Mouse (Mus musculus) common myeloid progenitor, adult 5-6 weeks (primary cell): ENCODE measurements around the gene Ank. TPM values are rescaled to one million over a fixed set of nuclear protein-coding genes. Genes with fewer than 3 reads are reported as not detected.

ENCODE experiments used
- ATAC-seq: replicated peaks from 2 replicates; pipeline ENCODE4 v1.8.0; 2016; ENCODE audit warnings: low read depth, mild to moderate bottlenecking, moderate TSS enrichment, inconsistent platforms; ENCODE audit not compliant: poor library complexity, severe bottlenecking
- total RNA-seq: library from RNA; stranded (forward); fragments of 200-1000, 187-1606 nt; gene quantifications from 2 replicates; pipeline ENCODE4 v1.2.3, GENCODE M21; 2017

The Ank gene
- total RNA-seq, 1 experiment from 2014 or later, result 28.5 TPM

DNA sequence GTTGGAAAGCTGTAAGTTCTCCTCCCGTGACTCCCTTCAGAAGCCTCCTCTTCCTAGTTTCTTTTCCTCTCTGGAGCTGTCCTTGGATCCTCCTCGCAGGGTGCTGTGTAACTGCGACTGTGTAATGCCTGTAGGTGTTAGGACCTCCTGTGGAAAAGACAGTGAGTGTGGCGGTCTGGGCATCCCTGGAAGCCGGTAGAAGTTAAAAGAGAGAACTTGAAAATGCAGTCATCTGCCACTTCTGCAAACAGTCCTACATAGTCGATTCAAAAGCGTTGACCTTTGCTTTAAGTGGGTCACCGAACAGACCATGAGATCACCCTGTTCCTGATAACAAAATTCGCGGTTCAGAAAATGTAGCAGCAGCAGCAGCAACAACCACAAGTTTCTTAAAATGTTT is 27.0 kb downstream of the Ank start:
- ATAC-seq, result no peak

DNA sequence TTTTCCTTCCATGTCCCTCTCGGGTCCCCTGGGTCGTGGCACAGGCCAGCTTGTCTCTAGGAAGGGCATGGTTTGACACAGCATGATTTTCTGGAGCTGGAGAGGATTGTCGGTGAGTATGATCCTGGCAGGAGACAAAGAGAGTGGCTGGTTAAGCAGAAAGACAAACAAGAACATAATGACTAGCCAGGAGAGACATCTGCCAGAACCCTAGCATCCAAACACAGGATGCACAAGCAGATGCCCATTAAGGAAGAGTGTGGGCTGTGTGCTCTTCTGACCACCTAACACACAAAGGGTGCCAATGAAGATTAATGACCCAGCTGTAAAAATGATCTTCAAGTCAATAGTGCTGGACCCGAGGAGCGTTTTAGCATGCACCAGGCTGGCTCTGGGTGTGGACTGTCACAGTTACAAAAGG is 29.5 kb downstream of the Ank start:
- no peak for ATAC-seq

DNA sequence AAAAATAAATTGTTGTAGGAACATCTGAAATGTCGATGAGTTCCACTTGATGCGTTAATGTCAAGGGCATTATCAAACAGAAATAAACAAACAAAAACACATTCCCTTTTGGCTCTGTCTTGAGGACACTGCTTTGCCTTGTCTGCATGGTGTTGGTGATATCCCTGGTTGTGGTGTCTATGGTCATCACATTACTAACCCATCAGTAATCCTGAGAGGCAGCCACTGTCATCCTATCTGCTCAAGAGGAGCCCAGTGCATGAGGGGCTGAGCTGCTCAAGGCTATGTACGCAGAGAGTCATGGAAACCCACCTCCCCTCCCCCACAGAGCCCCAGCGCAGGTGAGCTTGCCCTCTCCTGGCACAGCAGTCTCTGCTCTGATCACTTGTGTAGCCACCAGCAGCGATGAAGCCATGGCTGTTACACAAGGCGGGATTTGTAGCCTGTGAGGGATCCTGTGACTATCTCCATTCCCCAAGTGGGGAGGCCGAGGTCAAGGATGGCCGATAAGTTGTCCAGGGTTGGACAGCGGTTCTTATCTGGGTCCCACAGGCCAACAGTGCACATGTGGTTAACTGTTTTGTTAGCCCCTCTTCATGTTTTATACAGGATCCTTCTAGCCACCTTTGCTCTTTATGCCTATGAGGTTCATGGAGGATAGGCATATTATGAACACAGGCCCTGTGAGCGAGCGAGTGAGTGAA is 30.3 kb downstream of the Ank start:
- peak; percentile 72 for ATAC-seq

DNA sequence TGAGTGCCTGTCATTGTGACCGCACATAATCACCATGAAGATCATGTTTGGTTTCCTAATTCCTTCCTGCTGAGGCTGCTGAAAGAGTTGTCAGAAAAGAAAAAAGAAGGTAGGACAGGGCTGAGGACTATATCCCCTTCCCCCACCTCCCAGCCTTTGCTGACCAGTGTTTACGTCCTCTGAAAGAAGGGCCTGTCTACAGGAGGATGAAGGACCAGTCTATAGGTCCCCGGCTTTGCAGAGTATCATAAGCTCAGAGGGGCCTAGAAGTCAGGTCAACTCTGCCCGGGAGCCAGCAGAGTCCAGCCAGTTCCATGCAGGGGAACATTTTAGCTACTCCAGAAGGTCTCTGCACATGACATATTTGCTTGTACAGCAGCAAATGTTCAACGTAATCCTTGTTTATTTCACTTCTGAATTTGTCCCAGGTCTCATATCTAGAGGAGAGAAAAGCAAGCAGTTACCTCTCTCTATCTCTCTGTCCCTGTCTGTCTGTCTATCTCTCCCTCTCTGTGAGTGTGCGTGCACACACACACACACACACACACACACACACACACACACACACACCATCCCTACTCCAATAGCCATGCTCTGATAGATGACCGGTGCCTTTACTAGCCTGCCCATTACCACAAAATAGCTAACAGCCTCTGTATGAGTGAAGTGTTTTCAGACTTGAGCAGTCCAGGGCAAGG is 31.0 kb downstream of the Ank start:
- ATAC-seq, result no peak; the same call in none of the 2 replicates

DNA sequence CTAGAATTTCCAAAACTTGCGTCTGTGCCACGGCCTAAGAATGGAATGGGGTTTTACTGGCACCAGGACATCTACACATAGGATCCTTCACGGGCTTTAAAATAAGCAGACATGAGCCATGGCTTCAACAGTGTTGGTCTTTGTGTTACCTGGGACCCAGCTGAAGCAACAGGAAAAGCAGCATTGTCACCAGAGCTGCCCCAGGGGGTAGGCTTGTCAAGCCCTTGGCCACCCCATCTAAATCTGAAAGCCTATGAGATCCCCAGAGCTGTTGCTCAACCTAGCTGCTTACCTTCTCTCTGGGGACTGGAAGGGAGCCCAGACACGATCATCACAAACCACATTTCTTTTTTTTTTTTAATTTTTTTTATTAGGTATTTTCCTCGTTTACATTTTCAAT is 31.6 kb downstream of the Ank start:
- ATAC-seq, result no peak

DNA sequence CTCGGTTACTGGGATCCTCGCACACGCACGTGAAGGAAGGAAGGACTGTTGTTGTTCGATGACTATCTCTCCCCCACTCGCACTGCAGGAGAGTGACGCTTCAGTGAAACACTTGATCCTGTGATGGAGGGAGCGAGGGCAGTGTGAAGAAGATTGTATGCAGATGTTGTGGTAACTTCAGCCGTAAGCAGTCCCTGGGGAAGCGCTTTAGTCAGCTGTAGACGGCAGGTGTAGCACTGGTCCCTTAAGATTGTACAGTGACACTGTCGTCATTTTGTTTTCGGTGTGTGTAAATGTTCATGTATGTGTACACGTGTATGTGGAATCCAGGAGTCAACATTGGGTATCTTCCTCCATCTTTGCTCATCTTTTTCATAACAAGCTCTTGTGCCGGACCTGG is 33.9 kb downstream of the Ank start:
- no peak for ATAC-seq

DNA sequence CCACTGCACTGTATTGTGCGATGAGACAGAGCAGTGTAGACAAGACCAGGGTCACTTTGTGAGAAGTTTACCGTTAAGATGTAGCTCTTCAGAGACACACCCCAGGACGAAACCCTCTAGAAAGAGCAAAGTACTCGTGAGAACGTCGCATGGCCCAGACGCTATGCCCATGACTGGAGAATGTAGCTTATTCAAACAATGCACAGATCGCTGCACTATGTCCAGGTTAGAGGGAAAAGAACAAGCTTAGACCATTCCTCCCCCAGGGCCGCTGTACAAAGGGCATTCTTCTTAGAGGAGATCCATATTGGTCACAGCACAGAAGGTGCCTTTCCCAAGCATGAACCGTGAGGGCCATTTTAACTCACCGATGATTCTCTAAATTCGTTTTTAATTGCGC is 35.9 kb downstream of the Ank start:
- ATAC-seq, result no peak

DNA sequence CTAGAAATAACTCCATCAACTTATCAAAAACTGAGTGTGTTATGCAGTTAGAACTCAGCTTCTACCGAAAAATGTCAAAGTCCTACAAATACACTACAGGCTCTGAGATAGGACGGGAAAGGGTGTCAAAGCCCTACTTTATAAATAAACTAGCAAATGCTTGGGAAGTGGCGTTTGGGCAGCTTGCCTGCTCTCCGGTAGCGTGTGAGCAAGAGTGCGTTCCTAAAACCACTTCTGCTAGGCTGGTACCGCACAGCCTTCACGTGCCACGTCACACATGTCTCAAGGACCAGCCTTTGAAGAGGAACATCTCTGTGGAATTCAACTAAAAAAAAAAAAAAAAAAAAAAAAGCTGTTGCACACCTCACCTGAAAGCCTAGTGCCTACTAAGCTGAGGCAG is 36.7 kb downstream of the Ank start:
- ATAC-seq, result no peak; the same call in 1 of the 2 replicates

DNA sequence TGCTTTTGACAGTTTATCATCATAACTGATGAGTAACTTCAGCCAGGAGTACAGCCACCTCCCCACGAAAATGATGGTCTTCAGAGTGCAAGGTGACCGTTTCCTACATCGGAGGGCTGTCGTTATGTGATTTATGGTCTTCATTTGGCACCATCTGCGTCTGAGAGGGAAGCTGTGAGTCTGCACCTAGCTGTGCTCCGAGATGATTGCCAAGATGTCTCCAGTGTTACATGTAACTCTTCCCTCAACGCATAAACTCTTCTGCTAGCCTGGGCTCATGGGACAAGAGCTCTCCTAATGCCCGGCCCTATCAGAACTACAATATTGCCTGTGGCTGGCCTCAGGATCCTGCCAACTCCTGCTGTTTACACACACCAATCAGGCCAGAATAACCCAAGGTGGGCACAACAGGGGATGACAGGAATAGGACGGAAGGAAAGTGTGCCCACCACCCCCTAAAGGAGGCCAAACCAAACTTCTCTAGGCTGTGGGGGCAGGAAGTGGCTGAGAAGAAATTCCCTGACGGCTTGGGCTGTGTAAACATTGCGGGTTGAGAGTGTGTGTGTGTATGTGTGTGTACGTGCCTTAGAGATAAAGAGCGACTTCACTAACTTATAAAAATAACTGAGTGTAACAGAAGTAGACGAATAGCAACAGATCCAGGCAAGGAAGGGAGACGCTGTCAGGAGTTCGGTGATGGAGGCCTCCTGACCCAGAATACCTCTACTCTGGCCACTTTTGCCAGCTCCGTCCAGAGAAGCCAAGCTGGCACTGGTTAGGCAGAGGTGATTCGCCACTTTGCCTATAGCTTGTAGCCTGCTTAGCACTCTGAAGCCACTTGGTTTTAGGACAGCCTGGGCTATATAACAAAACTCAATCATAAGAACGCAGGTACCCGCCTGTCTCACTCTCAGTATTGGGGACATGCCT is 37.6 kb downstream of the Ank start:
- ATAC-seq, result peak; percentile 49

DNA sequence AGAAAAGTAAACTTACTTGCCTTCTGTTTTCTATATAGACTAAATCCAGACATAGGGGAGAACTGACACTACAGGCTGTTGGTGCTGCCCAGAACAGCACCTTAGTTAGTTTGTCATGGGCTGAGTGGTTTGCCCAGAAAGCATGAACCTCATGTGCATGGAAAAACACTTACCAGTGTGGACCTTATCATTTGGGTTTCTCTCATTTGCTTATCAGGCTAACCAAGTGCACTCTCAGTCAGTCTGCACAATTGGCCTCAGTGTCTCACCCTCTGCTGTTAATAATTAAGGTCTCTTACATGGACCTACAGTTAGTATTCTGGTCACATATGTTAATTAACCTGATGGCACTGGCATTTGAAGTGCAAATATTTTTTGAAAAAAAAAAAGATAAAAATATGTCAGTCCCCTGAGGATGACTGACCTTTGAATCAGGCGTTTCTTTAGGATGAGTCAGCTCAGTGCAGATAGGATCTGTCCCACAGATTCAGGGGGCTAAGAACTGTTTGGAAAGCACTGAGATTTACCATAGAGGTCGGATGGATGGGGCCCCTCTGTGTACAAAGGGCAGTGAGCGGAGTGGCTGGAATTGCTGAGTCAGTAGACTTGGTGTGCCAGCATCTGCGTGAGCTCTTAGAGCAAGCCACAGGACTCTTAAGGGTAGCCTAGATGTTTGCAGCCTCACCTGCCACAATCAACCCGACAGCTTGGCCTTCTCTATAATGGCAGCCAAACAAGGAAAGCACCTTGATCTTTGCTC is 39.8 kb downstream of the Ank start:
- ATAC-seq, result peak; percentile 27; the same call in 1 of the 2 replicates

DNA sequence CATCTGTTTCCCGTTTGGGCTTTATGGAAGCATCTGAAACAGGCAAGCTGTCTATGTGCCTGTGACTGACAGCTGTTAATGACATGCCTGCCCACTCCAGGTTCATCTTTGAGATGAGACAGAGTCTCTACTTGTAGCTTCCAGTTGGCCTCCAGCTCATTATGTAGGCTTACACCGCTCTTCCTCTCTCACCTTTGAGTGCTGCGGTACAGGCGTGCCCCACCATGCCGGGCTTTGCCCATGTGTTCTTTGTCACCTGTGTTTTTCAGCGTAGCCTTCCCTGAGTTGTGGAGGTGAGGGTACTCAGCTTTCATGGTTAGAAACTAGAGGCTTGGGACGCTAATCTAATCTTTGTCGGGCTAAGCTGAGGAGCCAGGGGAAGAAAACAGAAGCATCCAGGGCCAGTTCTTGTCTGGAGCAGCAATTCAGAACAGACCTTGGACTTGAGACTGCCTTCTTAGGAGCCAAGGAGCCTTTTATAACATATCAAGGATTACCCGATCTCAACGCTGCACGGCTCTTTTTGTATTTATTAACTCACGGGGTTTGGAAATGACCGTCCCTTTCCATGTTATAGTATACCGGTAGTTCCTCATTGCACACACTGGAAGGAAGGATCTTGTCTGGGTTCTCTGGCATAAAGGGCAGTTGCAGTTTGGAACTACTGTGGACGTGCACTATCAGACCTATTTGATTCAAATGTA is 40.6 kb downstream of the Ank start:
- ATAC-seq, result no peak

DNA sequence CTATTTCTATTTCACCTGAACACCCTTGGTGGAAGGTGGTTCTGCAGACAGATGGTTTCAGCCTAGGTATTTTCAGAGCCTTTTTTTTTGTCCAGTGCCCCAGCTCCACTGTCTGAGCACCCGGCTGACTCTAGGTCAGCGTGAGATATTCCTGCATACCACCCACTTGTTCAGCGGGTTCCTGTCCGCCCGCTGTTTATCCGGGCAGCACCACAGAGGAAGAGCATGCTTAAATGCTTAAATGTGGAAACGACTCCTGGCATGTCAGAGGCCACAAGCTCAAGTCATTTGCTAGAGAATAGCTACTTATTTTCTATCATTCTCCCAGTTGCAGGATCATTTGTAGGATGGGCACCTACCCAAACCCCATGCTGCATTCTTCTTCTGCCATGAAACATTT is 41.7 kb downstream of the Ank start:
- no peak for ATAC-seq

DNA sequence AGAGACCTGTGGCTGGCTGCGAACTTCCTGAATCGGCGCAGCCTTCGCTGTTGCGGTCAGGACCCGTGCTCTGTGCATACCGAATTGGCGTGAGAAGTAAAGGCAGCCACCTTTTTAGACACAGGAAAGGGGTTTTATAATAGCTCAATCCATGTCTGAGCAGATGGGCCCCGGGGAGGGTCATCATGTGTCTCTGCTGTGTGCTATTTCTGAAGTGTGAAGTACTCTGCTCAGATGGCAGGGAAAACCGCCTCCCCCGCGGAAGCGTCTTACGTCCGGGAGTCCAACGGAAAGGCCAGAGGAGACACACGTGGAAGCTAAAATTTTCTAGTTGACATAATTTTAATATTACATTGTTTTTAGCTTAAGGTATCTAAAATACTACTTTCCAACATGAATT is 42.5 kb downstream of the Ank start:
- ATAC-seq, result no peak

DNA sequence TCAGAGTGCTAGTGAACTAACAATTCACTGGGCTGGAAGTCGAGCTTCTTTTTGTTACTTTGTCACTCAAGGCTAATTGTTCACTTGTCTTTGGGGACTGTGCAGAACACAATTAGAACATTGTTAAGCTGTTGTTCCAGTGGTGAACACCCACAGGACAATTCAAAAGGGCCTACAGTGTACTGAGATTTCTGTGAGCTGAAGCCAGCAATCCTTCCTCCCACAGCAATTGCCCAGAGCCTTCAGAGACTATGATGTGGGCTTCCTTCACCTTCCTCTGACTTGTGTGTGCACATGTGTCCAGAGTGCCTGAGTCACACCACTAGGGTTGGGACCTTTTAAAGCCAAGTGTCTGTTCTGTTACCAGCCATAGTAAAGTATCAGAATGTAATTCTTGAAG is 50.5 kb downstream of the Ank start:
- no peak for ATAC-seq

DNA sequence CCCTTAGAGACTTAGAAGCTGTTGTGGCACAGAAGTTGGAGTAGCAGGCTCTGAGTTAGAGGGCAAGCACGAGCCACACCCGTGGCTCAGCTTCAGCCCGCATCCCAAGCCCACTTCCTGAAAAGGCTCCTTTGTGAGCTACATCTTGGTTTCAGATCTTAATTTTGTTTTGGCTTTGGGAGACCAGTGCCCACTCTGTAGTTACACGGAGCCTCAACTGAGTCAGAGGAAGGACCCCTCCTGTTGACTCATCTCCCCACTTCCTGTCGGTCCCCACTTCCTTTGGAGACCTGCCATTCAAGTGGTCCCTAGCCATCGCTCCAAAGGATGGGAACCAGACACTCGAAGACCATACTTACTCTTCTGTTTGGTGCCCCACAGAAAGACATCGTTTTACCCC is 51.5 kb downstream of the Ank start:
- ATAC-seq, result peak; percentile 79

DNA sequence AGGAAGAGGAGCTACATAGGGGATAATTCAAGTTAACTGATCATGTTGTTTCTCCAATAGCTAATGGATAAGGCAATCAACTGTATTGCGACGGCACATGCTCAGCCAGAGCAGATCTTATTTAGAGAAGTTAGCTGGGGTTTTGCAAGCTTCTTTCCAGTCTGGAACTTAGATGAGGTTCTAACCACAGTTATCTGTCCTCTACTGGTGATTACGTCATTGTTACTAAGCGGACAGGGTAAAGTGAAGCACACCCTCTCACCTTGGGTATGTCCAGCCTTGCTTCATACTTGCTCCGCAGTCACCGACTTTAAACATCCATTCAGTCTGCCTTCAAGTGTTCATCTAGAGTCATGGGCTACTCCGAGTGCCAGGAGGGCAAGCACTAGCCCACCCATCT is 53.4 kb downstream of the Ank start:
- peak; percentile 45 for ATAC-seq

DNA sequence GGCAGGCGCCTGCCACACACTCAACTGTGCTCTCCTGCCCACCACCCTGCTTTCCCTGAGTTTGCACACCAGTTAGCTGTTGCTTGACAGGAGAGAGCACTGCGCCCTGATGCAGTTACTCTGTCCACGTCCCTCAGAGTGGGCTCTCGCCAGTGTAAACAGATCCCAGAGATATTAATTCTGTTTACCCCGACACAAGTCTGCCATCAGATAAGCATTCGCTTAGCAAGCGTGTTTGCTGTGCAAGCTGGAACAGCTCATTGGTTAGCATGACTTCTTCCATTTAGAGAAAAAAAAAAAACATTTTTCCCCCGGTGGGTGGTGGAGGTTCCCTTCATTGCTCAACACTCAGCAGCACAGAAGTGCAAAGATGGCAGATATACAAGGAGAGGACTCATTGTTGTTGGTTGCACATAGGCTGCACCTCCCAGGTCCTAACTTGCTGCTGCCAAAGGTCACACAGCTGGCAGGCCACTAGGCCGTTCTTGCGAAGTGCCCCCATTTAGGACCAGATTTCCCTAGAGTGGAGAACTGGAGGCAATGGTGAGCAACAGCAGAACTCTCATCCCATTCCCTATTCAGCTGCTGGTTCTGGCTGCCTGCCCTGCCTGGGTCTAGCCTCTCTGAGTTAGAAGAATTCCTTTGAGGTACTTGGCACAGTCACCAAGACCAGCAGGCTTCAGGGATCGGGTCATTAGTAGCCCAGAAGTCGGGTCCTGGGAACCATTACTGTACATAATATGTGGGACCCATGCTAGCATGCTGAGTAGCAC is 58.9 kb downstream of the Ank start:
- no peak; the same call in 1 of the 2 replicates for ATAC-seq

DNA sequence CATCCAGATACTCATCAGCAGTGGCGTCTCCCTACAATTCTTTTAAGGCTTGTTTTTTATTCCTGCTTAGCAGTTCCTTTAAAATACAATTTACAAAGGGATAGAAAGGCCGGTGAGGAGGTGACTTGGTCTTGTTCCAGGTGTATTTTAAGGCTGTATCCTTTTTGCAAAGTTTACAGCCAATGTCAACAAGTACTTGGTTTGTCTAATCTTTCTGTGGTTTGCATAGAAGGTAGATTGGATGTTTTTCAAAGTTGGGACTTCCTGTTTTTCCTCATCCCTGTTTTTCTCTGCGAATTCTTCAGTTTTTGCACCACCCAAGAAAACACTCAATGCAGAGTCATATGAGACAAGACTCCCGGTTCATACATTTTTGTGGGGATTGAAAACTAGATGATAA is 62.4 kb downstream of the Ank start:
- ATAC-seq, result no peak

DNA sequence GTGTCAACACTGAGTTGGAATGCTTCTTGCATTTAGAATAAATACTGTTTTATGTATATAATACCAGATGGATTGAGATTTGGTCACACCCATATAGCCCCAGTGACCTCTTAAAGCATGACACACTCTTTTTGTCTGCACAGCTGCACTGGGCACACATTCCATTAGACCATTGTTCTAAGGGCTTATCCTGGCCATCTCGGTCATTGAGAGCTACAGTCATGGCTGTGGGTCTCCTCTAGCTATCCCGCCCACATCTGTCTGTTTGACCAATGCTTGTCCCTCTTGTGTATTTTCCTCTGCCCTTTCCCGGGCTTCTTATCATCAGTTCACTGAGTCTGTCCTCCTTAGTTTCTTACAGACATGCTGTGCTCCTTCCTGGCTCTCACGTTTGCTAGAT is 63.5 kb downstream of the Ank start:
- ATAC-seq, result no peak
